Mouse (Mus musculus) adrenal gland, adult (tissue): Measurements from ENCODE around the gene Gm47791.
A peak's percentile ranks its signal among the peaks of the same experiment; 100 is the strongest.

Source experiments
- DNase-seq, 2 experiments: peaks; one replicate each; pipeline ENCODE4 v3.0.0; 2022 to 2023; ENCODE audit warnings: low spot score in 1 of 2; ENCODE audit not compliant: inconsistent age in 2 of 2

Gene Gm47791

GRCm38 (mm10) chr1:82725026-82725874 is 45.8 kb downstream of the Gm47791 start:
- no peak for DNase-seq

DNA sequence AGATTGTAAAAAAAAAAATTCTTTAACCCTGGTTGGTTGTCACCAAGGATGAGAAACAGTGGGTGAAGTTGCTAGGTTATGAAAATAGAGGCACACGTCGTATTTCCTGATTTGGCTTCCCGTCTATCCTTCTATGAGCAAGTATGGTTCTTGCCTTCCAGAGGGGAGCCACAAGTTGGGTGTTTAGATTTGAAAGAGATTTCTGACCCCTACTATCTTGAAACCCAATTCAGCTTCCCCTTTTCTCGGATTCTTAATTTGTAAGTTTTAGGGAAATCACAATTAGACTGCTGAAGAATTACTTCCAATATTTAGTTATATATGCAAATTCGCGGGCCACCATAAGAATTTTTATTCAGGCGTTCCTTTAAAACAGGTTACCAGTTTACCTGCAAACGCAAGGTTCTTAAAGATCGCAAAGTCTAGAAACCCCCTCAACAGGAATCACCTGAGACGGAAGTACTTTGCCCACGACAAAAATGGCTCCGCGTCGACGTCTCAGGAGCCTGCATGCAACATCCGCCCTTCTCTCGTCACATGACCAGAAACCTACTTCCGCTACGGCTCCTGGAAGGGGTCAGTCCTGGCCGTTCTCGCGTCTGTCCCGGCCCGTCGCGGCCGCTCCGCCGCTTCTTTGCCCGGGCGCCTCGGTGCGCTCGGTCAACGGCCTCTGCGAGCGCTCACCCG is 46.6 kb downstream of the Gm47791 start, which contains the start of gene Mff:
Mff (plus strand) TSS at position 552 of the 687 bp plus-strand sequence.
- peak; percentile 95 to 99 for DNase-seq
